Mouse (Mus musculus): ENCODE data around the gene Qk.

Qk gene

GRCm38 (mm10) chr17:10319685-10320455 is at the start of gene Qk:
TSS of gene Qk (minus strand) at chr17:10319854.
- no peak for TF ChIP-seq GATA4 (IDR thresholded peaks at IDR 0.05; ENCODE audit: insufficient replicate concordance, low read length)

DNA sequence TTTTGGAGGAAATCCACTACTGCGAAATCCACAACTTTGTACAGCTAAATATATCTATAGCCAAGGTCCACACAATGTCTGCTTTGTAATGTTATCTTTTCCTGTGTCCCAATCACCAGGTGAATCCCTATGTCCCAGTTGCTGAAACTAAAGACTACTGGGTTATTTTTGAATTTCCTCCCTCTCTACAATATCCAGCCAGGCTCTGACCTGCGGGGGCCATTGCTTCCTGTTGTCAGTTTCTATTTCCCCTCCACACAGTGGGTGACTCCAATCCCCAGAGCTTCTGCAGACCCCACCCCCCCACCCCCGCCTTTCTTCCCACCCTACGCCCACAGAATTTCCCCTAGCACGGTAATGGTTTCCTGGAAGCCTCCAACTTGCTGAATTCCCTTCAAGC is 47.4 kb upstream of the Qk start:
- TF ChIP-seq GATA4 (IDR thresholded peaks at IDR 0.05; ENCODE audit: insufficient replicate concordance, low read length): peak; percentile 87

DNA sequence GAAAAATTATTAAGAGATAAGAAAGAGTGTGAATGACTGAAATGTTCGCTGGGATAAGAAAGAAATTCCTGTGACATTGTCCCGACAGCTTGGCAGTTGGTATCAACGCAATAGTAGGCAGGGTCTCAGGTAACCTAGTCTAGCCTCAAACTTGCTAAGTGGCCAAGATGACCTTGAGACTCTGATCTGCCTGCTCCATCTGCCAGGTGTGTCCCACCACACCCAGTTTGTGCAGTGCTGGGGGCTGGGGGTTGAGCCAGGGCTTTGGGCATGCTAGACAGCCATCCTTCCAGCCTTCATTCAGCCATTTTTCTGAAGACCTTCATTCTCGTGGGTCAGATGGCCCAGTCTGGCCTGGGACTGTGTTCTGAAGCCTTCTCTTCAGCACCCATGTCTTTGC is 46.9 kb upstream of the Qk start:
- TF ChIP-seq GATA4 (IDR thresholded peaks at IDR 0.05; ENCODE audit: insufficient replicate concordance, low read length): no peak

DNA sequence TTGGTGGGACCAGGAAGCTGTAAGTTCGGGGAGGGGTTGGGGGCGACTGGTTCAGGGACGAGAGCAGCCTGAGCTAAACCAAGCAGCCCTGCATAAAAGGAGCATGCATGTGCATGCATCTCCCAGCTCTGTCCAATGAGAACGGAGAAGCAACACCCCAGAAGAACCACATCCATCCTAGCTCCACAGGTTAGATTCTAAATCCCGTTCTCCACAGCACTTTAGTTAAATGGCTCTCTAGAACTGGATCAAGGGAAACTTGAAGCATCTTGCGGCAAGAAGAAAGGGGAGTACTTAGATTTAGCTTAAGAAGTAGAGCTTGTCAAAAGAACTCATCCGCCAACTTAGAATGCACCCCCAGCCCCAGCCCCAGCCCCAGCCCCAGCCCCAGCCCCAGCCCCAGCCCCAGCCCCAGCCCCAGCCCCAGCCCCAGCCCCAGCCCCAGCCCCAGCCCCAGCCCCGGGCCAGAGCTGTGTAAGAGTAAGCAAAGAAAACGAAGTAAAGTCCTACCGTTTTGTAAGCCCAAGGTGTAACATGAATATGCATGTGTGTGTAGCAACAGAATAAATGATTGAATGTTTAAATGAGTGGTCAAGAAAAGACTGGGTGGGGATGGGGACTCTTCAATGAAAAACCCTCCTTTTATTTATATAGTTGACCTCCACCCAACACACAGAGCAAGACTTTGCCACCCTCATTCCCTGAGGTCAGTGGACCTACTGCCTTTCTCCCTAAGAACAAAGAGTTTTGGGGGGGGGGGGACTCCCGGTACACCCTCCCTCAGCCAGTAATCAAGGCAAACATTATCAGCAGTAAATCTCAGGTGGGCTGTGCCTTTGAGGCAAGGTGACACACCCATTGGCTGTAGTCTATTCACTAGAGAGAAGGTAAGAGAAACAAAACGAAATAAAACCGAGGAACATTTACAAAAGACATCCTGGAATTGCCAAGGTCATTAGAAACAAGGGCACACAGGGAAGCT is 46.1 kb upstream of the Qk start:
- TF ChIP-seq GATA4 (IDR thresholded peaks at IDR 0.05; ENCODE audit: insufficient replicate concordance, low read length): no peak

DNA sequence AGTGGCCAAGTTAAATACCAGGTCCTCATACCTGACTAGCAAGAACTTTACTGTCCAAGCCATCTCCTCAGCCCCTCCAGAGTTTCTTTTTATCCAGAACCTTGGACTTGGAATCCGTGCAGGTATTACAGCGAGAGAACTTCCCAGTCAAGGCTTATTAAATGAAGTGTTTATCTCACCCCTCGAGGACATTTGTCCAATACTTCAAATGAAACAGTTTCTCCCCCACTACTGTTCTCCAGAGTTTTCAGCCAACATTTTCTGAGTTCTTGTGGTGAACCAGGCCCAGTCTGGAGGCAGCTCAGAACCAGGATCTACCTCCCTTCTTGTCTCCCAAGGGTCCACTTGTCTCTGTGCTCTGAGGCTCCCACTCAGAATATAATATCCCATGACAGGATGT is 43.5 kb upstream of the Qk start:
- no peak for TF ChIP-seq GATA4 (IDR thresholded peaks at IDR 0.05; ENCODE audit: insufficient replicate concordance, low read length)

GRCm38 (mm10) chr17:10361882-10362291 is 42.2 kb upstream of the Qk start:
- TF ChIP-seq GATA4 (IDR thresholded peaks at IDR 0.05; ENCODE audit: insufficient replicate concordance, low read length): no peak

DNA sequence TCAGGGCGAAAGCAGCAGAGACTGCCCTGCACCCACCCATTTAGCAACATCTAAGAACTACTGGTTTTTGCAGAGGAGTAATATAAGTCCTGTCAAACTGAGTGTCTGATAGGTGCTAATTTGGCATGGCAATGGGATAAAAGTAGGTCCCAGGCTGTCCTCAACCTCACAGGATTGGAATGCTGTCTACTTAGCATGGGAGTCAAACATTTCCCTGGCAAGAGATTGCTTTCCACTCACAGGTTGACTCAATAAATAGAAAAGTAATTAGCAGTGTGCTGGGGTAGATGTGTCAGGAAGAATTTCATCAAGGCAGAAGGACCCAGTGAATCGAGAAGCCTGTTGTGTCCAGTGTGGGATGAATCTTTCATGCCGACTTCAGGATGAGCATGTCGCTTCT is 41.1 kb upstream of the Qk start:
- TF ChIP-seq GATA4 (IDR thresholded peaks at IDR 0.05; ENCODE audit: insufficient replicate concordance, low read length): no peak

DNA sequence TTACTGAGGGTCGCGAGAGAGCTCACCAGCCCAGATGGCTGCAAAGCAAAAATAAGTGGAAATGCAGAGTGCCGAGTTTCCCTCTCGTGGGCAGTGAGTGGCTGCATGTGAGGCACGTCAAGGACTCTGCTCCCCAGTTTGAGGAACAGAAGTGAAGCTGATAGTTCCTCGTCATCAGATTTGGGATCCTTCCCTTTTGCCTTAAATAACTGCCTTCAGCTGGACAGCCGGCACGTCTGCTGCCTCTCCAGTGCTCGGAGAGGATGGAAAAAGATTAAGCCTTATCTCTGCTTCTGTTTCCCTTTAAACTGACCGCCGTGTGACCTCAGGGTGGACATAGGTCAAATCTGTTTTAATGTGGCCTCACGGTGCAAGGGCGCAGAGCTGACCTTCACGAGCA is 39.8 kb upstream of the Qk start:
- peak; percentile 98 for TF ChIP-seq GATA4 (IDR thresholded peaks at IDR 0.05; ENCODE audit: insufficient replicate concordance, low read length)

DNA sequence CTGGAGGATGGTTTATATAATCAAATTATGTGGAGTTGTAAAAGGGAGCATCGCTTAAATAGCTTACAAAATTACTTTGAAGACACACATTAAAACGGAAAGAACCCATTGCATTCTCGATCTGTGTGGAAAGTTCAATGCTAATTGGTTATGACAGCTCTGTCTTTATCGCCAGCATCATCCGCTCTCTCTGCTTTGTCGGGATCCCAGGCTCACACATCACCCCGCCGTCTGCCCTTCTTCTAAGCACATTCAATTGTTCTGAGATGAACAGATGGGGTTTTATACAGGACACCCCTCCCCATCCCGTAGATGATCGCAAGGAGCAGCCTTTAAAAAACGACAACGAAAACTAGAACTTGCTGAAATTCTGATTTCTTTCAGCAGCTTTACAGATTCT is 37.7 kb upstream of the Qk start:
- no peak for TF ChIP-seq GATA4 (IDR thresholded peaks at IDR 0.05; ENCODE audit: insufficient replicate concordance, low read length)

- TF ChIP-seq GATA4 (IDR thresholded peaks at IDR 0.05; ENCODE audit: insufficient replicate concordance, low read length): no peak
Observed at GRCm38 (mm10) chr17:10356294-10356693, 36.6 kb upstream of the Qk start.

- TF ChIP-seq GATA4 (IDR thresholded peaks at IDR 0.05; ENCODE audit: insufficient replicate concordance, low read length): no peak
Observed at GRCm38 (mm10) chr17:10355746-10356145, 36.1 kb upstream of the Qk start.

DNA sequence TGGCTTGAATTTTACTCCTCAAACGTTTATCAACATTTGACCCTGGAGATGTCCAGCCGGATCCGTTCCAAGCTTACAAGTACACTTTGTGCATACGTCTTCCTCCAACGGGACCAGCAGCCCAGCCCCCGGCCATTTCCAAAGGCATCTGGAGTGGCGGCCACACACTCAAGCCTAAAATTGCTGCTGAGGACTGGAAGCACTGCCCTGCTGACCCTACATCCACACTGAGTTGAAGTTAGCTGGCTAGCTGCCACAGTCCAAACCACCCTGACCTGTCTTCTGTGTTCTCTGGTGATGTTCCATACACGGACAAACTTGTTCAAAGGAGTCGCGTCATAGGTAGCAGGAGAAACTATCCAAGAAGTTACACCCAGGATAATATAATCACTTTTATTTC is 18.6 kb upstream of the Qk start:
- TF ChIP-seq GATA4 (IDR thresholded peaks at IDR 0.05; ENCODE audit: insufficient replicate concordance, low read length): no peak

DNA sequence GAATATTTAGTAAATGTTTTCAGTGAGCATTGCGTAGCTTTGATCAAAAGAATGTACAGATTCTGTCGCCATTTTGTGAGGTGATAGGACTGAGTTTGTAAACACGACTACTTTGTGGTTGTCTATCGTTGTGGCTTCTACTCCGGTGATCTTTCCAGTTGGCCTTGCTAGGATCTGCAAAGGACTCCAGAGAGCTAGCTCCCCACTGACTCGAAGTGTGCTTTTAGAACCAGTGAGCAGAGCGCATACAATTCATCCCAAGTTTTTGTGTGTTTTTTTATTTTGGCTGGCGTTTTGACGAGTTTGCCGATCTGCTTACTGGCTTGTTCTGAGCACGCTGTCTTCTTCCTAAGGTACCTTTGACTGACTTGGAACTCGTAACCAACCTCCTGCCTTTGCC is 16.9 kb upstream of the Qk start:
- TF ChIP-seq GATA4 (IDR thresholded peaks at IDR 0.05; ENCODE audit: insufficient replicate concordance, low read length): no peak

- no peak for TF ChIP-seq GATA4 (IDR thresholded peaks at IDR 0.05; ENCODE audit: insufficient replicate concordance, low read length)
Observed at GRCm38 (mm10) chr17:10335809-10336499, 16.3 kb upstream of the Qk start.

- no peak for TF ChIP-seq GATA4 (IDR thresholded peaks at IDR 0.05; ENCODE audit: insufficient replicate concordance, low read length)
Observed at GRCm38 (mm10) chr17:10334957-10335690, 15.5 kb upstream of the Qk start.
